ENCODE assay signal across 22 mouse cellular contexts in the genomic region with DNA sequence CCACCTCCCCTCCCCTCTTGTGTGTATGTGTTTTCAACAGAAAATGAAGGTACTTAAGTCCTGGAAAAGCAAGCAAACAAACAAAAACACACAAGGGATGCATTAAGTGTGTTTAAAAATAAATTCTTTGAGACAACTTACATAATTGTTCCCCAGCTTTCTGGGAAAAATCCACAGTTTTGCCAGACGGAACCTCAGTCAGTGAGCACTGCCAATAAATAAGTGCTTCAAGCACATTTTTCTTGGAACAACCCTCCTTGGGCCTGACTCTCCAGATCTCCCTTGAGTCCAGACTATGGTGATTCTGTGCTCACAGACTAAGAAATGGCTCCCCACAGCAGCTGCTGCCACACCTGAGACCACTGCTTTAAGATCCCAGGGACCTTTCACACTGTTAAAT. TPM values are rescaled to one million over a fixed set of nuclear protein-coding genes. Genes with fewer than 3 reads are reported as not detected.
A peak's percentile ranks its signal among the peaks of the same experiment; 100 is the strongest.
DNase-seq lines count a peak whose midpoint lies in the region; ATAC-seq and TF ChIP-seq lines count a peak whose summit lies in the region.
"Had no signal": no experiment of that assay in that cellular context is flagged by ENCODE, and none has a peak within 500 bp of the region (broad histone marks: within the 10 kb centered on the region; RNA-seq: fewer than 3 reads in every experiment).

No protein-coding gene starts in this region.

- H3K36me3 ChIP-seq in lung, postnatal 0 days (ENCODE audit: insufficient read depth, low read length): no peaks in the 10 kb centered on the region
- H3K36me3 ChIP-seq: heart, embryonic 15.5 days; limb, embryonic 15.5 days; lung, embryonic 15.5 days; midbrain, embryonic 12.5 days; neural tube, embryonic 12.5 days had no signal

- no peak for TF ChIP-seq CTCF in lung, postnatal 0 days (IDR thresholded peaks at IDR 0.05)

- H3K27ac ChIP-seq in lung, postnatal 0 days (ENCODE audit: low read length): peak overlapping the region; percentile 57
- H3K27ac ChIP-seq: heart, embryonic 15.5 days; limb, embryonic 15.5 days; liver, embryonic 14.5 days; lung, embryonic 15.5 days; midbrain, embryonic 12.5 days; neural tube, embryonic 12.5 days had no signal

- H3K9me3 ChIP-seq in lung, postnatal 0 days (ENCODE audit: low read length): no peaks in the 10 kb centered on the region
- H3K9me3 ChIP-seq: heart, embryonic 15.5 days; limb, embryonic 15.5 days; lung, embryonic 15.5 days; midbrain, embryonic 12.5 days; neural tube, embryonic 12.5 days had no signal

- no peaks in the 10 kb centered on the region for H3K27me3 ChIP-seq in lung, postnatal 0 days (replicated peaks; ENCODE audit: insufficient read depth, low read length)
- H3K27me3 ChIP-seq: heart, embryonic 15.5 days; limb, embryonic 15.5 days; lung, embryonic 15.5 days; midbrain, embryonic 12.5 days; neural tube, embryonic 12.5 days had no signal

- intact Hi-C loops in heart, postnatal 36 days (cut with DNase I): no loop called here

- H3K4me3 ChIP-seq in lung, postnatal 0 days (ENCODE audit: low read depth, low read length): no peak overlapping the region
- H3K4me3 ChIP-seq: heart, embryonic 15.5 days; limb, embryonic 15.5 days; lung, embryonic 15.5 days; midbrain, embryonic 12.5 days; neural tube, embryonic 12.5 days had no signal

- H3K9ac ChIP-seq in lung, postnatal 0 days (replicated peaks; ENCODE audit: low read depth): no peak overlapping the region
- H3K9ac ChIP-seq: forebrain, postnatal 0 days; heart, embryonic 15.5 days; limb, embryonic 15.5 days; liver, embryonic 14.5 days; lung, embryonic 15.5 days; midbrain, embryonic 12.5 days; neural tube, embryonic 12.5 days had no signal

- H3K4me1 ChIP-seq in lung, postnatal 0 days (ENCODE audit: insufficient read depth, low read depth, low read length): peaks cover 5% of the 10 kb centered on the region; the same call in 1 of the 2 replicates
- H3K4me1 ChIP-seq: heart, embryonic 15.5 days; limb, embryonic 15.5 days; lung, embryonic 15.5 days; midbrain, embryonic 12.5 days; neural tube, embryonic 12.5 days had no signal

- WGBS in lung, postnatal 0 days: 33% methylated on average over 1 of the region's 1 CpGs

- DNase-seq in heart, adult 18-20 months: peak; percentile 10 to 14
- DNase-seq in heart, postnatal 36 days: no peak
- DNase-seq in lung, postnatal 0 days (ENCODE audit: low spot score): peak; percentile 68
- DNase-seq in lung, postnatal 10 days: no peak
- peak; percentile 24 for DNase-seq in brain, adult 2 months (ENCODE audit: low read depth, low spot score)
- peak; percentile 57 for DNase-seq in skeletal muscle tissue, adult 2 months (ENCODE audit: low read depth, low spot score)
- DNase-seq in kidney, adult 18-20 months: no peak
- DNase-seq: adrenal gland, postnatal 14 days; cerebellum, adult 9-10 months; forebrain, postnatal 0 days; kidney, postnatal 25 days; layer of hippocampus, postnatal 36 days; right cerebral cortex, postnatal 25 days had no signal

- TF ChIP-seq EP300 in lung, postnatal 0 days (IDR thresholded peaks at IDR 0.05): peak; percentile 61; the same call in 1 of the 2 replicates

- no peak overlapping the region for H3K4me2 ChIP-seq in lung, postnatal 0 days (replicated peaks; ENCODE audit: low read depth, low read length)
- H3K4me2 ChIP-seq: heart, embryonic 15.5 days; limb, embryonic 15.5 days; lung, embryonic 15.5 days; midbrain, embryonic 12.5 days; neural tube, embryonic 12.5 days had no signal

- ATAC-seq in lung, postnatal 0 days: peak; percentile 75
- ATAC-seq: forebrain, postnatal 0 days; intestine, embryonic 16.5 days had no signal

RNA-seq across cellular contexts. Expression of a gene that starts 15.4 kb away (rescaled TPM):
- 10 to 100 TPM; 20.8 to 29.9 TPM for total RNA-seq in heart, adult 18-20 months (2021)
- total RNA-seq in heart, postnatal 36 days (2021): 10 to 100 TPM; 24.7 to 28.0 TPM
- polyA plus RNA-seq in lung, postnatal 0 days (2015; fragmentation: Nextera tagmentation; extraction: Ambion mirVana): 21.4 and 23.5 TPM in 2 replicates
- total RNA-seq: megakaryocyte, adult 5-6 weeks; MEL had no signal

Comparison
In these comparisons a context has a peak if more than half of its experiments do, and no peak if none do; other contexts are left out.
1. DNase-seq: peak in heart, adult 18-20 months (2 of 2), lung, postnatal 0 days (single experiment), brain, adult 2 months (single experiment) and skeletal muscle tissue, adult 2 months (single experiment); none in heart, postnatal 36 days (0 of 2), lung, postnatal 10 days (single experiment) and kidney, adult 18-20 months (single experiment).